Mouse (Mus musculus): ENCODE measurements around the gene Tmem206.

- TF ChIP-seq CTCF (IDR thresholded peaks at IDR 0.05; ENCODE audit: low read depth, low read length), result no peak
- no peak for TF ChIP-seq GATA1 (IDR thresholded peaks at IDR 0.05; ENCODE audit: borderline replicate concordance, low read length)
- TF ChIP-seq TAL1 (conservative IDR thresholded peaks at IDR 0.05; ENCODE audit: low read depth, low read length), result peak; percentile 55
- TF ChIP-seq GATA2 (IDR thresholded peaks at IDR 0.05; ENCODE audit: borderline replicate concordance, low read depth, low read length), result no peak
Observed at GRCm38 (mm10) chr1:191374993-191375643, 49.4 kb downstream of the Tmem206 start.
